ENCODE assay signal across 29 mouse cellular contexts in the genomic region with DNA sequence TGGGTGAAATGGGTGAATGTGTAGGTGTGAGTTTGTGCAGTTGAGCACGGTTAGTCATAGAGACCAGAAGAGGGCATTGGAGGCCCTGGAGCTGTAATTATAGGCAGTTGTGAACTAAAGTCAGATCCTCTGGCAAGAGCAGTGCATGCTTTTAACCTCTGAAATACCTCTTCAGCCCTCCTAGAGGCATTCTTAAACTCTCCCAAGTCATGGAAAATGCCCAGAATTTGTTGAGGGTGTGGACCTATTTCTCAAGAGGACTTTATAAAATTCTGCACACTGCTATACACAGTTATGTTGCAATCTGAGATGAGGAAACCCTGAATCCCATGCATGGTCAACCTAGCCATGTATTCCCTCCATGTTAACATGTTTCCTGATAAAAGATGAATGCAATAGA.
DNase-seq lines count a peak whose midpoint lies in the region; ATAC-seq and TF ChIP-seq lines count a peak whose summit lies in the region.
"Had no signal": no experiment of that assay in that cellular context is flagged by ENCODE, and none has a peak within 500 bp of the region (broad histone marks: within the 10 kb centered on the region; RNA-seq: fewer than 3 reads in every experiment).

No protein-coding gene starts in this region.

- peak; percentile 31 for TF ChIP-seq CTCF in kidney, postnatal 0 days (IDR thresholded peaks at IDR 0.05; ENCODE audit: low read depth)
- peak; percentile 41 for TF ChIP-seq CTCF in stomach, postnatal 0 days (IDR thresholded peaks at IDR 0.05; ENCODE audit: low read depth)

- WGBS in kidney, postnatal 0 days = 63% methylated on average over 1 of the region's 1 CpGs
- WGBS in stomach, postnatal 0 days = 78% methylated on average over 1 of the region's 1 CpGs
- 85% methylated on average over 1 of the region's 1 CpGs for WGBS in neural tube, embryonic 15.5 days

- H3K27ac ChIP-seq in kidney, postnatal 0 days = no peak overlapping the region
- no peak overlapping the region for H3K27ac ChIP-seq in stomach, postnatal 0 days (replicated peaks)
- H3K27ac ChIP-seq in neural tube, embryonic 15.5 days (replicated peaks) = no peak overlapping the region
- H3K27ac ChIP-seq: forebrain, embryonic 10.5 days; forebrain, embryonic 15.5 days; hindbrain, embryonic 13.5 days; limb, embryonic 15.5 days; liver, embryonic 13.5 days; midbrain, embryonic 12.5 days; neural tube, embryonic 13.5 days had no signal

- no peaks in the 10 kb centered on the region for H3K36me3 ChIP-seq in kidney, postnatal 0 days (ENCODE audit: insufficient read depth, low read length)
- no peaks in the 10 kb centered on the region for H3K36me3 ChIP-seq in stomach, postnatal 0 days (ENCODE audit: control insufficient read depth, insufficient read depth, low read length)
- no peaks in the 10 kb centered on the region for H3K36me3 ChIP-seq in neural tube, embryonic 15.5 days
- H3K36me3 ChIP-seq: forebrain, embryonic 10.5 days; forebrain, embryonic 15.5 days; hindbrain, embryonic 13.5 days; limb, embryonic 15.5 days; liver, embryonic 13.5 days; midbrain, embryonic 12.5 days; neural tube, embryonic 13.5 days had no signal

- no peak overlapping the region for H3K4me2 ChIP-seq in kidney, postnatal 0 days (ENCODE audit: low read length)
- H3K4me2 ChIP-seq in stomach, postnatal 0 days (replicated peaks; ENCODE audit: low read depth) = no peak overlapping the region
- no peak overlapping the region for H3K4me2 ChIP-seq in neural tube, embryonic 15.5 days
- H3K4me2 ChIP-seq: forebrain, embryonic 15.5 days; heart, embryonic 11.5 days; hindbrain, embryonic 13.5 days; limb, embryonic 15.5 days; liver, embryonic 13.5 days; midbrain, embryonic 12.5 days; neural tube, embryonic 13.5 days had no signal

- no peaks in the 10 kb centered on the region for H3K9me3 ChIP-seq in kidney, postnatal 0 days (replicated peaks; ENCODE audit: low read length)
- H3K9me3 ChIP-seq in stomach, postnatal 0 days (ENCODE audit: control insufficient read depth, low read length) = no peaks in the 10 kb centered on the region
- no peaks in the 10 kb centered on the region for H3K9me3 ChIP-seq in neural tube, embryonic 15.5 days (replicated peaks)
- H3K9me3 ChIP-seq: forebrain, embryonic 10.5 days; forebrain, embryonic 15.5 days; hindbrain, embryonic 13.5 days; limb, embryonic 15.5 days; liver, embryonic 13.5 days; megakaryocyte, embryonic 14.5 days; midbrain, embryonic 12.5 days; neural tube, embryonic 13.5 days had no signal

- no peak overlapping the region for H3K4me3 ChIP-seq in kidney, postnatal 0 days (replicated peaks; ENCODE audit: low read depth, low read length)
- no peak overlapping the region for H3K4me3 ChIP-seq in stomach, postnatal 0 days (ENCODE audit: low read depth, low read length)
- no peak overlapping the region for H3K4me3 ChIP-seq in neural tube, embryonic 15.5 days (replicated peaks)
- H3K4me3 ChIP-seq: forebrain, embryonic 10.5 days; forebrain, embryonic 15.5 days; hindbrain, embryonic 13.5 days; limb, embryonic 15.5 days; liver, embryonic 13.5 days; megakaryocyte, embryonic 14.5 days; midbrain, embryonic 12.5 days; neural tube, embryonic 13.5 days had no signal

- H3K4me1 ChIP-seq in kidney, postnatal 0 days (replicated peaks; ENCODE audit: insufficient read depth, low read length) = no peaks in the 10 kb centered on the region
- H3K4me1 ChIP-seq in stomach, postnatal 0 days (replicated peaks; ENCODE audit: control insufficient read depth, insufficient read depth) = no peaks in the 10 kb centered on the region
- H3K4me1 ChIP-seq in neural tube, embryonic 15.5 days = no peaks in the 10 kb centered on the region
- H3K4me1 ChIP-seq: forebrain, embryonic 10.5 days; forebrain, embryonic 15.5 days; hindbrain, embryonic 13.5 days; limb, embryonic 15.5 days; liver, embryonic 13.5 days; megakaryocyte, embryonic 14.5 days; midbrain, embryonic 12.5 days; neural tube, embryonic 13.5 days had no signal

- H3K27me3 ChIP-seq in kidney, postnatal 0 days (ENCODE audit: insufficient read depth, low read length) = no peaks in the 10 kb centered on the region
- no peaks in the 10 kb centered on the region for H3K27me3 ChIP-seq in stomach, postnatal 0 days (ENCODE audit: control insufficient read depth, insufficient read depth, low read length)
- H3K27me3 ChIP-seq in neural tube, embryonic 15.5 days (replicated peaks) = no peaks in the 10 kb centered on the region
- H3K27me3 ChIP-seq: forebrain, embryonic 15.5 days; hindbrain, embryonic 13.5 days; limb, embryonic 15.5 days; liver, embryonic 13.5 days; megakaryocyte, embryonic 14.5 days; midbrain, embryonic 12.5 days; neural tube, embryonic 13.5 days had no signal

- no peak for DNase-seq in kidney, postnatal 0 days (ENCODE audit: low spot score)
- DNase-seq in kidney, postnatal 25 days = no peak
- peak; percentile 7 for DNase-seq in lung, postnatal 36 days
- DNase-seq in lung, postnatal 4 days = no peak
- DNase-seq in fibroblast of lung, adult 2 months (ENCODE audit: low read depth) = peak; percentile 35
- DNase-seq in stomach, postnatal 0 days (ENCODE audit: low spot score) = no peak
- DNase-seq in c-Kit-positive CD71-positive TER-119-positive erythroid progenitor cells, embryonic 14.5 days (ENCODE audit: low spot score) = no peak
- DNase-seq: adrenal gland, postnatal 10 days; B cell, adult 2 months; cerebellum, adult 11-12 months; cerebellum, postnatal 10 days; heart, adult 11 months; heart, postnatal 36 days; kidney, adult 11 months; kidney, postnatal 36 days; layer of hippocampus, postnatal 36 days; left cerebral cortex, postnatal 4 days; liver, embryonic 13.5 days; lung, adult 2 months; thymus, postnatal 14 days had no signal

- H3K9ac ChIP-seq in kidney, postnatal 0 days (ENCODE audit: low read depth, low read length) = no peak overlapping the region
- no peak overlapping the region for H3K9ac ChIP-seq in stomach, postnatal 0 days (ENCODE audit: low read length)
- H3K9ac ChIP-seq in neural tube, embryonic 15.5 days (replicated peaks) = no peak overlapping the region
- H3K9ac ChIP-seq: forebrain, embryonic 15.5 days; hindbrain, embryonic 13.5 days; limb, embryonic 15.5 days; liver, embryonic 13.5 days; midbrain, embryonic 12.5 days; neural tube, embryonic 13.5 days had no signal

- no peak for TF ChIP-seq EP300 in stomach, postnatal 0 days (optimal IDR thresholded peaks at IDR 0.05)

- ATAC-seq in kidney, postnatal 0 days (replicated peaks; ENCODE audit: low FRiP score, low read depth) = no peak
- no peak for ATAC-seq in stomach, postnatal 0 days (ENCODE audit: low FRiP score, low TSS enrichment)
- ATAC-seq in neural tube, embryonic 15.5 days (ENCODE audit: low FRiP score) = no peak
- ATAC-seq: forebrain, embryonic 15.5 days had no signal

Comparison
In these comparisons a context has a peak if more than half of its experiments do, and no peak if none do; other contexts are left out.
1. DNase-seq: peak in lung, postnatal 36 days (single experiment) and fibroblast of lung, adult 2 months (single experiment); none in kidney, postnatal 0 days (single experiment), kidney, postnatal 25 days (0 of 2), lung, postnatal 4 days (0 of 2), stomach, postnatal 0 days (single experiment) and c-Kit-positive CD71-positive TER-119-positive erythroid progenitor cells, embryonic 14.5 days (single experiment).